Mouse (Mus musculus): ENCODE results near the gene Fam83f.
"Not testable (repeated sequence)": the region's sequence is repeated elsewhere in the genome, so short reads cannot be mapped to it uniquely, and the experiment has no call there.

The Fam83f gene

DNA sequence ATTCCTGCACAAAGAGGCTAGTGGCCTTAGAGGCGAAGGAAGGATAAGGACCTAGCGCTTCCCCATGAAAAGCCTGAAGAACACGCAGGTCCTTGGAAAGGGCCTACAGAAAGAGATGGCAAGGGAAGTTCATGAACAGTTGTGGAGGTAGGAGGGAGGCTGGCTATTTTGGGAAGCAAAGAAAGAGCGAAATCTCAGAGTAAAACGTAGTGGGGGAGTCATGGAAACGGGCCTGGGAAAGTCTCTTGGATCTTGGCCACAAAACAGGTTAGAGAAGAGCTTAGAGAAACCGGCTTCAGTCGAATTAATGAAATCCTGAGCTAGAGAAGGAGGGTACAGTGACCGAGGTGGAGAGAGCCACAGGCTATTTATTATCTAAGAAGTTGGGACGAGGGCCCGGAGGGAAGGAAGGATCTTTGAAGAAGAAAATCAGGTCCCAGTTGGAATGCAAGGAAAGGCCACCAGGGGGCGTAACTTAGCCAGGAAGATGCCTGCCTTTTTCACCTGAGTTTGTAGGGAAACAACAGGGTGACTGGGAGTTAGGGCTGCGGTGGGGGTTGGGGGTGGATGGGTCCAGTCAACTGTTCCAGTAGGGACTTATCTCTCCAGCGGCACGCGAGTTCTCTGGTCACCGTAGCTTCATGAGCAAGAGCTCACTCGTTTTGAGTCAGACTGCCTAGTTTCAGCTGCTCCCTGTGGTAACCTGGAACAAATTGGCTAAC lies 34.3 kb downstream of the Fam83f start:
- peak; percentile 83 to 88 for DNase-seq (ENCODE audit: low spot score in 2 of 2)

DNA sequence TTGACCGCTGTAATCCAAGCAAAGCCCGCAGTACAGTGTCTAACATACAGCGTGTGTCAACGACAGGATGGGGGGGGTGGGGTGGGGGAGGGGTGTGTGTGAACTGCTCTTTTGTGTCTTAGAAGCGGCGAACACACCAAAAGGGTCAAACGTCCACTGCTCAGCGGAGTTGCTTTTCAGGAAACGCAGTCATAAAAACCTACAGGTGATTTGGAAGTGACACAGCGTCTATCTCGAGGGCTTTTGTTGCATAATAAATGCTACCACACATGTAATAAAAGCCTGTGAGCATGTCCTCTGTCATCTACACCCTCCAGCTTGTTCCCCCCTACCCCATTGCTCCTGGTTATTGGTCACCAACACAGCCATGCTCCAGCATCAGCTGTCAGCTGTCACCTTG lies 34.9 kb downstream of the Fam83f start:
- peak in 1 of 2 experiments; percentile 36 for DNase-seq (ENCODE audit: low spot score in 2 of 2)

- DNase-seq (ENCODE audit: low spot score in 2 of 2), result peak; percentile 73 to 77
These were observed 35.4 kb downstream of the Fam83f start for GRCm38 (mm10) chr15:80707088-80707487.

DNA sequence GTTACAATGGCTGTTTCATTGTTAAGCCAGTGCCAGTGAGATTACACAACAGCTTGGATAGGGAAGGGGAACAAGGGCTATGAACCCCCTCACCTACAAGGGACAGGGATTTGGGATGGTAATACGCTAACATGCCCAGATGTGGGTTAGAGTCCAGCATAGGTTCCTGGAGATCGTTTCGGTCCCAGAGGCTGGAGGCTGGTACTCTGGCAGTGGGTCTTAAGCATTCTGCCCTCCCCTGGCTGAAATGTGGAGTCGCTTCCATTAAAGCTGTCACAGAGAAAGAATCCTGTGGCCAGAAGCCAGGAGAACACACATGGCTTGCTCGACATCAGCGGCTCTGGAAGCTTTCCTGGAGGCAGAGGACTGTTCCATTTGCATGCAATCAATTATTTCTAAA lies 37.9 kb downstream of the Fam83f start:
- DNase-seq (ENCODE audit: low spot score in 2 of 2), result peak; percentile 63 to 75

- no peak for DNase-seq (ENCODE audit: low spot score in 2 of 2)
These were observed 38.6 kb downstream of the Fam83f start for GRCm38 (mm10) chr15:80710257-80710607.

DNA sequence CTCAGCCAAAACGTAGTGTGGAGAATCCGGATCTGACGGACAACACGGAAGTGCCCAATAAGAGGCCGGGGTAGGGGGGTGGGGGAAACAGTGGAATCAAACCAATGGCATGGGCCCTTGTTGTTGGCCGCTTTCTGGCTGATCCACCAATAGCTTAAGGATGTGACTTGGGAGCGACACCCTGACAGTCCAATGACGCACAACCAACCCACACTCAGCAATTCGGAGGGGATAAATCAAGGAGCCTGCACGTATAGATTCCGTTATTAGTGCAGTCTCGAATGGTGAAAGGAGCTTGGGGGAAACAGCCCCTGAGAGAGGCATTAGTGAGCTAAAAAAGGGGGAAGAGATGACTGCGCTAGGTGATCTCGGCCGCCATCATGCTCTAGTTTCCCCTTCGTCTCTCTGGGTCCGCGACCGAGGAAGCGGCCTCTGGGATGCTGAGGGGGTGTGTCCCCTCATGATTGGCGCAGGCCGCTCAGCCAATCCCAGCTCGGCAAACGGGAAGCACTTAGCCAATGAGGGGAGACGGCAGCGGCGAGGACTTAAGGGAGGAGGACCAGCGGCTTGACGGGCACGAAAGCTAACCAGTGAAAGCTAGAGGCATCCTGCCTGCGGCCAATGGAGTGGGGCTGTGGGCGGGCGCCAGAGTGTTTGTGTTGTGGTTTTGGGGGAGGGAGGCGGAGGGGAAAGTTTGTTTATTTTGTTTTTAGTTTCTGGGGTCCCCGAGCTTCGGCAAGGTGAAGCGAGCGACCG lies 39.1 kb downstream of the Fam83f start, which contains the start of gene Tnrc6b:
Gene Tnrc6b (plus strand): TSS at position 706 of the 756 bp plus-strand sequence.
- DNase-seq (ENCODE audit: low spot score in 2 of 2), result peak; percentile 99 to 100

GRCm38 (mm10) chr15:80711401-80712151 lies 39.9 kb downstream of the Fam83f start:
- DNase-seq (ENCODE audit: low spot score in 2 of 2), result peak; percentile 85 to 90

GRCm38 (mm10) chr15:80714299-80714698 lies 42.7 kb downstream of the Fam83f start:
- DNase-seq (ENCODE audit: low spot score in 2 of 2), result no peak

- DNase-seq (ENCODE audit: low spot score in 2 of 2), result no peak
These were observed 45.0 kb downstream of the Fam83f start for GRCm38 (mm10) chr15:80716631-80717135.

GRCm38 (mm10) chr15:80717431-80717830 lies 45.8 kb downstream of the Fam83f start:
- DNase-seq (ENCODE audit: low spot score in 2 of 2), result peak in 1 of 2 experiments; percentile 51

DNA sequence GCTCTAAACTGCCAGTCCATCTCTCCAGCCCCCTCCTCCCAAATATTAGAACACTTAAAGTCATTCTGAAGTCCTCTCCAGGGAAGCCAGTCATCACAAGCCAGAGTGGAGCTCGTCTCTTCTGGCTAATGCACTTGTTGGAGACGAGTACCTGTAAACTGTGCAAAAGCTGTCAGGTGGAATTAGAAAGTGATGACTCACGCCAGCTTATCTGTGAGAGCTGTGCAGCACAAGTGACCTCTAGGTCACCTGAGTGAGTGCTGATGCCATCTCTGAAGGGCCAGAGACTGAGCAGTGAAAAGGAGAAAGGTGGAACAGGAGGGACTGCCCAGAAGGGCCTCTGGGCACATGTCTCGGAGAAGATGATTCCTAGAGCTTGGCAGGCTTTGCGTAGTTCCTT lies 48.6 kb downstream of the Fam83f start:
- no peak for DNase-seq (ENCODE audit: low spot score in 2 of 2)

- DNase-seq (ENCODE audit: low spot score in 2 of 2), result no peak
These were observed 50.2 kb downstream of the Fam83f start for GRCm38 (mm10) chr15:80721861-80722260.

GRCm38 (mm10) chr15:80722366-80722765 lies 50.7 kb downstream of the Fam83f start:
- DNase-seq (ENCODE audit: low spot score in 2 of 2), result no peak

GRCm38 (mm10) chr15:80729477-80729876 lies 57.8 kb downstream of the Fam83f start:
- no peak for DNase-seq (ENCODE audit: low spot score in 2 of 2)

- DNase-seq (ENCODE audit: low spot score in 2 of 2), result no peak
These were observed 59.4 kb downstream of the Fam83f start for GRCm38 (mm10) chr15:80731043-80731442.

GRCm38 (mm10) chr15:80731511-80731910 lies 59.9 kb downstream of the Fam83f start:
- DNase-seq (ENCODE audit: low spot score in 2 of 2), result no peak

- no peak for DNase-seq (ENCODE audit: low spot score in 2 of 2)
These were observed 60.8 kb downstream of the Fam83f start for GRCm38 (mm10) chr15:80732266-80733030.

GRCm38 (mm10) chr15:80735300-80735699 lies 63.7 kb downstream of the Fam83f start:
- DNase-seq (ENCODE audit: low spot score in 2 of 2), result no peak

- DNase-seq (ENCODE audit: low spot score in 2 of 2), result not testable (repeated sequence)
These were observed 64.1 kb downstream of the Fam83f start for GRCm38 (mm10) chr15:80735708-80736107.

DNA sequence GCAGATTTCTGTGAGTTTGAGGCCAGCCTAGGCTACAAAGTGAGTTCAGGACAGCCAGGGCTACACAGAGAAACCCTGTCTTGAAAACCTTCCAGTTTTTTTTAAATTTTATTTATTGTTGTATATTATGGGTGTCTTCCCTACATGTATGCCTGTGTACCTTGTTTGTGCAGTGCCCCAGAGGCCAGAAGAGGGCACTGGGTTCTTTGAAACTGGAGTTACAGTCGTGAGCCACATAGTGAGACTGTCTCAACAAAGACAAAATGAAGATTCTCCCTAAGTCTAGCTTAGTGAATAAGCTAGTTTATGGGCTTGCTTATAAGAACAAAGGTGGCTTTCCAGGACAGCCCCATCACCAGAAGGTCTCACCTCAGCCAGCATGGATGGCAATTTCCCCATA lies 64.9 kb downstream of the Fam83f start:
- DNase-seq (ENCODE audit: low spot score in 2 of 2), result no peak

DNA sequence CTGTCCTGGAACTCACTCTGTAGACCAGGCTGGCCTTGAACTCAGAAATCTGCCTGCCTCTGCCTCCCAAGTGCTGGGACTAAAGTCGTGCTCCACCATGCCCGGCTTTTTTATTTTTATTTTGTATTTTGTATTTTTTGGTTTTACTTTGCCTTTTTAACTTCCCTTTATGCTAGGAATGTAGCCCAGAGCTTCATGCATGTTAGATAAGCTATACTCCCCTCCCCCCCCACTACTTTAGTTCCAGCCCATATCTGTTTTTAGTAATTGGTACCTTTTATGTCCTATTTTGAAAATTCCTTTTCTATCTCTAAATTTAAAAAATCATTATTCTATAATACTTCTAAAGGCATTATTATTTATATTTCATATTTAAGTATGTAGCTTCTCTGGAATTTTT lies 66.6 kb downstream of the Fam83f start:
- no peak for DNase-seq (ENCODE audit: low spot score in 2 of 2)

Measured in right cerebral cortex, postnatal 10 days (tissue).